Mouse (Mus musculus): ENCODE data around the gene Olfr1223. TPM values are rescaled to one million over a fixed set of nuclear protein-coding genes. Genes with fewer than 3 reads are reported as not detected.
"Not testable (repeated sequence)": the region's sequence is repeated elsewhere in the genome, so short reads cannot be mapped to it uniquely, and the experiment has no call there.

The Olfr1223 gene
- polyA plus RNA-seq (2016; fragmentation: Nextera tagmentation; extraction: Ambion mirVana): not detected in 2 replicates

DNA sequence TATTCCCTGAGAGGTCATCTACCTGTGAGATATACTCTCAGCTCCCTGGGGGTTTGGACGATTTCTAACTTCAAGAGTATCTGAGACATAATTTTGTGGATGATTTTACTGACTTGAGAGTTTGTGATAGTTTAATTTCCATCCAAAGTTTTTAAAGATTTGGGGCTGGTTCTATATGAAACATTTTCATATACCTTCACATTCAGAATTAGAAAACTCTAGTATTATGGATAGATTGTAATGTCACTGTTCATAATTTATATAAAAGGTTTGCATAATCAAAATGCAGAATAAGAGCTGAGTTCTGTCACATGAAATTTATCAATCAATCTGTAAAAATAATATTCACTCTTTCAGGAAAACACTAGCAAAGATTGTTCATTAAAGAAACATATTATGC is at the start of gene Olfr1223:
Olfr1223 (minus strand) TSS at position 101 of the 400 bp plus-strand sequence.
- Histone ChIP-seq H3K36me3 (no peaks in the 10 kb centered on the region), H3K9me3 (replicated peaks) (no peaks in the 10 kb centered on the region), H3K27me3 (ENCODE audit: low read depth, poor library complexity, severe bottlenecking) (no peaks in the 10 kb centered on the region), H3K27ac (no peak within 1 kb of the TSS), H3K4me1 (no peaks in the 10 kb centered on the region), H3K4me3 (no peak within 1 kb of the TSS)
- DNase-seq (ENCODE audit: low spot score): no peak
- WGBS: 88% methylated on average over 1 of the region's 1 CpGs

GRCm38 (mm10) chr2:89199948-89200347 is 48.6 kb upstream of the Olfr1223 start, which contains the start of gene Olfr1226:
Gene Olfr1226 (minus strand): TSS chr2:89200048.
- Histone ChIP-seq H3K36me3 (no peaks in the 10 kb centered on the region), H3K27me3 (ENCODE audit: low read depth, poor library complexity, severe bottlenecking) (no peaks in the 10 kb centered on the region), H3K4me3 (no peak within 1 kb of the TSS), H3K27ac (no peak within 1 kb of the TSS), H3K9me3 (replicated peaks) (no peaks in the 10 kb centered on the region), H3K4me1 (no peaks in the 10 kb centered on the region)
- WGBS: 69% methylated on average over 2 of the region's 2 CpGs
- no peak for DNase-seq (ENCODE audit: low spot score)

DNA sequence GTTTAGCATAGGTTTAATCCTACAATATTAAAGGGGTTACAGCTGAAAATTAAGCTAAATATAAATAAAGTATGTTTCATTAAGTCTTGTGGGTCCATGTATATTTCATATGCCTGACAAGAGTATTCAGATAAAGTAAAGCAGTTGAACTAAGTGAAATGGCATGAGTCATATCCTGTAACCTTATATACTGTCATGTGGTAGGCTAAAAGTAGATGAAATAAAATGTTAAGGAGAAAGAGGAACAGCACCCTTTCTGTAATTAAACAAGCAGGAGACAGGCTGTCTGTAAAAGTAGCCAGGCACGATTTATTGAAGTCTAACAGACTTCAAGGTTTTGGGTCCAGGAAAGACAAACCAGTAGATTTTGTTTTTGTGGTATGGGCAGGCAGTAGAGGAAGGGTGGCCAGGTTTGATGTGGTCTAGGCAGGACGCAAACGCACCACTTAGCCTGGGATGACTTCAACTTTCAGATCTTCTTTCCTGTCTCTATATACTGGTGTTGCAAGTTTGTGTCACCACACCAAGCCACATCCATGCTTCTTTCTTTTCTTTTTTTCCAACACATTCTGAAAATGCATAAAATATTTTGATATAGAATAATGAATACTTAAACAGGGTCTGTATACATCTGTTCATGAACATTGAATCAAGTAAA is 45.1 kb upstream of the Olfr1223 start:
- H3K4me1 ChIP-seq: no peaks in the 10 kb centered on the region
- WGBS: 88% methylated on average over 3 of the region's 3 CpGs
- H3K4me3 ChIP-seq: no peak overlapping the region
- H3K27ac ChIP-seq: no peak overlapping the region
- no peaks in the 10 kb centered on the region for H3K9me3 ChIP-seq (replicated peaks)
- H3K36me3 ChIP-seq: no peaks in the 10 kb centered on the region
- no peaks in the 10 kb centered on the region for H3K27me3 ChIP-seq (ENCODE audit: low read depth, poor library complexity, severe bottlenecking)
- no peak for DNase-seq (ENCODE audit: low spot score)

DNA sequence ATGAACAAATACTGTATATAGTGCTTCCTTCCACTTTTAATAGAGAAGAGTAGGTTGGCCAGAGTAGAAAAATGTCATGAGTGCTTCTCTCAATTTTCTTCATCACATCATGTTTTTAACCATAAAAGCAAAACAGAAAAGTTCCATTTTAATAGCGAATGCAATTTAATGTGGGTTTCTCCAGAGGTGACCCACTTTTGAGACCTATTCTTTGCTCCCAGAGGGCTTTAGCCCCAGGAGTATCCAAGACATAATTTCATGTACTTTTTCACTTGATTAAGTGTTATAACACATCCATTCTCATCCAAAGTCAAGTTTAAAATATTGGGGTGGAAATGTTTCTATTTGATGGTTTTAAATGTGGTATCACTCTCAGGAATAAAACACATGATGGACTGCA is 23.2 kb upstream of the Olfr1223 start, which contains the start of gene Olfr1225:
Olfr1225 (minus strand) TSS at position 101 of the 400 bp plus-strand sequence.
- Histone ChIP-seq H3K4me3 (no peak within 1 kb of the TSS), H3K27me3 (ENCODE audit: low read depth, poor library complexity, severe bottlenecking) (no peaks in the 10 kb centered on the region), H3K9me3 (replicated peaks) (no peaks in the 10 kb centered on the region), H3K27ac (no peak within 1 kb of the TSS), H3K4me1 (no peaks in the 10 kb centered on the region), H3K36me3 (no peaks in the 10 kb centered on the region)
- DNase-seq (ENCODE audit: low spot score): no peak
- WGBS: 82% methylated on average over 1 of the region's 1 CpGs

- H3K4me1 ChIP-seq; DNase-seq (ENCODE audit: low spot score); H3K36me3 ChIP-seq; H3K4me3 ChIP-seq; H3K9me3 ChIP-seq (replicated peaks); H3K27ac ChIP-seq; H3K27me3 ChIP-seq (ENCODE audit: low read depth, poor library complexity, severe bottlenecking): not testable (repeated sequence)
- WGBS: 93% methylated on average over 4 of the region's 4 CpGs
Observed at GRCm38 (mm10) chr2:89164711-89165110, 13.4 kb upstream of the Olfr1223 start.

DNA sequence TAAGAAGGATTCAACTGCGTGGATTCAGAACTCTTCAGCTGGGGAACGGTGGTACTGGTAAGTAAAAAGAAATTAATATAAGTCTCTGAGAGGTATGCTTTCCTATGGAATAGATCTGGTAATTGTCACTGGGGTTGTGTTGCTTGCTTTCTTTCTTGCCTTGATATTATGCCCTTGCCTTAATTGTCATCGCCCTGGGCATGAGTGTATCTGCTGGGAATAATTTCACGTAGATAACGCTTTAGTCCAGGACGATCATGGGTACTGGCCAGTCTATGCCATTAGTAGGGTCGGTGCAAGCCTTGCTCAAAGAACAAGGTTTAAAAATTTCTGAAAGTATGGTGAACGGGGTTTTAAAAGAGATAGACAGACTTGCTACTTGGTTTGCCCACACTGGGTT is 12.6 kb upstream of the Olfr1223 start, which contains the start of gene Olfr1224-ps1:
Olfr1224-ps1 (minus strand) TSS at position 101 of the 400 bp plus-strand sequence.
- not testable (repeated sequence) for H3K36me3 ChIP-seq; H3K9me3 ChIP-seq (replicated peaks); DNase-seq (ENCODE audit: low spot score); H3K27ac ChIP-seq; H3K27me3 ChIP-seq (ENCODE audit: low read depth, poor library complexity, severe bottlenecking); H3K4me3 ChIP-seq; H3K4me1 ChIP-seq
- 94% methylated on average over 8 of the region's 8 CpGs for WGBS

DNA sequence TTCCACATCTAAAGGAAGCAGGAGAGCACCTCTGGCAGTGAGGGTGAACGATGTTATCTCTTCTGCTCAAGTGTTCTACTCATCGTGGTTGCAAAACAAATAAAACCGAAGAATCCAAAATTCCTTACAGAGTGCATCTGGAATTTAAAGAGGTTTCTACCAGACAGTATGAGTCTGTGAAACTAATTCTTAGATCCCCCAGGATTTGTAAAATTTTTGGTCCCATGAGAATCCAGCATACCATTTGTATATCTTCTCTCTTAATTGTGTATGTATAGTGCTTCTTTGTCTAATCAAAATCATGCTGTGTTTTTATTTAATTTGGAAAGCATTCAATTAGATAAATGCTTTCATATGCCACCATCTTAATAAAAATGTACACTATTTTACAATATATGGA is 18.4 kb downstream of the Olfr1223 start, which contains the start of gene Olfr1222:
Olfr1222 (minus strand) TSS at position 101 of the 400 bp plus-strand sequence.
- no peaks in the 10 kb centered on the region for H3K9me3 ChIP-seq (replicated peaks)
- no peaks in the 10 kb centered on the region for H3K4me1 ChIP-seq
- H3K4me3 ChIP-seq: no peak within 1 kb of the TSS
- no peaks in the 10 kb centered on the region for H3K27me3 ChIP-seq (ENCODE audit: low read depth, poor library complexity, severe bottlenecking)
- no peak within 1 kb of the TSS for H3K27ac ChIP-seq
- no peaks in the 10 kb centered on the region for H3K36me3 ChIP-seq
- DNase-seq (ENCODE audit: low spot score): no peak
- 89% methylated on average over 3 of the region's 3 CpGs for WGBS

DNA sequence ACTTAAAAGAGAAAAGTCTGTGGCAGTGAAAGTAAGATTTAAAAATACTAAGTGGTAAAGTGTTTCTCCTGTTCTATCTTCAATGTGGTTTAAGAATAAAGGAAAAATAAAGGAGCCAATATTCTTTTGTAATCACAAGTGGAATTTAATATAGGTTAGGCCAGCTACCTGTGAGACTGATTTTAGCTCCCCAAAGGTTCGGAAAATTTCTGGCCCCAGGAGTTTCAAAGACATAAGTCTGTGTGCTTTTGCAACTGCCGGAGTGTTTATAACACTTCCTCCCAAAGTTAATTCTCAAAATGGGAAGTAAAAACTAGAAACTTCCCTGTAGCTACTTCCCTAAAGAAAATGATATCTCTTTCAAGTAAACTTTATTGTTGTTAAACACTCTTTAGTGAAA is 34.2 kb downstream of the Olfr1223 start, which contains the start of gene Olfr1221:
Olfr1221 (minus strand) TSS at position 101 of the 400 bp plus-strand sequence.
- WGBS: 96% methylated on average over 2 of the region's 2 CpGs
- Histone ChIP-seq H3K4me1 (no peaks in the 10 kb centered on the region), H3K9me3 (replicated peaks) (no peaks in the 10 kb centered on the region), H3K36me3 (no peaks in the 10 kb centered on the region), H3K27ac (no peak within 1 kb of the TSS), H3K27me3 (ENCODE audit: low read depth, poor library complexity, severe bottlenecking) (no peaks in the 10 kb centered on the region), H3K4me3 (no peak within 1 kb of the TSS)
- DNase-seq (ENCODE audit: low spot score): no peak

GRCm38 (mm10) chr2:89106735-89107134 is 44.6 kb downstream of the Olfr1223 start, which contains the start of gene Olfr1220:
Gene Olfr1220 (minus strand): TSS chr2:89106835.
- H3K27me3 ChIP-seq (ENCODE audit: low read depth, poor library complexity, severe bottlenecking): no peaks in the 10 kb centered on the region
- no peaks in the 10 kb centered on the region for H3K4me1 ChIP-seq
- no peak for DNase-seq (ENCODE audit: low spot score)
- H3K4me3 ChIP-seq: no peak within 1 kb of the TSS
- no peaks in the 10 kb centered on the region for H3K36me3 ChIP-seq
- WGBS: 83% methylated on average over 3 of the region's 3 CpGs
- no peak within 1 kb of the TSS for H3K27ac ChIP-seq
- no peaks in the 10 kb centered on the region for H3K9me3 ChIP-seq (replicated peaks)

DNA sequence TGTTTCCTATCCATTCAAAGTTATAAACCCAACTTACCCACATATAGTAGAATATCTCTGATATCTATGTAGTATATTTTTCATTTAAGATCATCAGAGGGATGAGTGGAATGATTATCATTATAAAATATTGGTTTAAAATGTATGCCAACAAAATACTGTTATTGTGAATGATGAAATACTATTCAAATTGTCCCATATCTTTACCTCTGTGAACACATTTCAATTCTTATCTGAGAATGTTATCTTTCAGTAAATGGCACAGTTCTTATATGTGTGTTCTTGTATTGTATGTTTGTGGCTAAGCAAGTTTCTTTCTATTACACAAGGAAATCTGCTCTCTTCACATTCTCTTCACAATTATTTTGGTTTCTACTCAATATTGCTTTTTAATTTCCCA is 45.7 kb downstream of the Olfr1223 start:
- no peak for DNase-seq (ENCODE audit: low spot score)
- Histone ChIP-seq H3K9me3 (replicated peaks) (no peaks in the 10 kb centered on the region), H3K4me1 (no peaks in the 10 kb centered on the region), H3K27ac (no peak overlapping the region), H3K36me3 (no peaks in the 10 kb centered on the region), H3K27me3 (ENCODE audit: low read depth, poor library complexity, severe bottlenecking) (no peaks in the 10 kb centered on the region), H3K4me3 (no peak overlapping the region)

- H3K27ac ChIP-seq: no peak overlapping the region
- DNase-seq (ENCODE audit: low spot score): no peak
- no peaks in the 10 kb centered on the region for H3K27me3 ChIP-seq (ENCODE audit: low read depth, poor library complexity, severe bottlenecking)
- H3K9me3 ChIP-seq (replicated peaks): no peaks in the 10 kb centered on the region
- H3K4me1 ChIP-seq: no peaks in the 10 kb centered on the region
- H3K36me3 ChIP-seq: no peaks in the 10 kb centered on the region
- no peak overlapping the region for H3K4me3 ChIP-seq
- 96% methylated on average over 1 of the region's 1 CpGs for WGBS
Observed at GRCm38 (mm10) chr2:89093848-89094247, 57.5 kb downstream of the Olfr1223 start.
